Mouse (Mus musculus) kidney, embryonic 15.5 days (tissue): Measurements from ENCODE around the gene Alas2. TPM values are rescaled to one million over a fixed set of nuclear protein-coding genes. Genes with fewer than 3 reads are reported as not detected.

Experiments used
- microRNA-seq: library from miRNA; unstranded; fragments of <30 nt; microRNA quantifications from one replicate; pipeline ENCODE4, GENCODE M21; 2016
- polyA plus RNA-seq: library from polyadenylated mRNA; unstranded; fragments of >200 nt; fragmentation: Nextera tagmentation; extraction: Ambion mirVana; gene quantifications from 2 replicates; pipeline ENCODE4 v1.2.1, GENCODE M21; 2015

Gene Alas2
- polyA plus RNA-seq, 1 experiment from 2014 or later: 86.5 TPM

Small RNA genes lying within 50 kb of the gene (microRNA-seq; reads per million reads assigned to microRNA genes)
- gene Mir3620: not detected

Other genes starting within 250 kb of the Alas2 start
- gene Tmem29, start 88.2 kb upstream of the Alas2 start, polyA plus RNA-seq: 33.7 and 38.4 TPM in 2 replicates
- 5.4 and 5.5 TPM in 2 replicates for gene Pfkfb1, start 40.9 kb downstream of the Alas2 start, polyA plus RNA-seq
- gene Apex2, start 42.5 kb downstream of the Alas2 start, polyA plus RNA-seq: 21.6 and 22.9 TPM in 2 replicates
- gene Tro, start 110.2 kb downstream of the Alas2 start, polyA plus RNA-seq: 21.9 and 22.4 TPM in 2 replicates